Mouse (Mus musculus) mature B cell (primary cell): ENCODE results near the gene Rhobtb1.

Experiments used
- in situ Hi-C: fragments of 300-500 bp; cut with MboI; formaldehyde crosslinking; loops from 2 replicates; pipeline ENCODE4 v1.14.3; 2019

Gene Rhobtb1

DNA sequence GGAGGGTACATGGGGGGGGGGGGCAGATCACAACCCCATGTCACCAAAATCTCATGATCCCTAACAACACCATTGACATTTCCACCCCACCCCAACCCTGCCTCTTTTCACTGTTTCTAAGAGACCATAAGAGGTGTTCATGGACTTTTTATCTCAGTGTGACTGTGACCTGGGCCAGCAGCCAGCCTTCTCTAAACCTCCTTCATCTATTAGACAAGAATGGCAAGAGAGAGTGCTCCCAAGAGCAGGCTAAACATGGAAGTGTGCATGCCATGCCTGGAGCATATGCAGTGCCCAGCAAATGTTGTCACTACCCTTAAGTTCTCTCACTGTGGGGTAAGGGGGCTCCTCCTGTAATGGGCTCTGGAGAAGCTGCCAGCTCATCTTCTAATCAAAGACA, 123.5 kb downstream of the Rhobtb1 start:
- in situ Hi-C loops: no loop called here

DNA sequence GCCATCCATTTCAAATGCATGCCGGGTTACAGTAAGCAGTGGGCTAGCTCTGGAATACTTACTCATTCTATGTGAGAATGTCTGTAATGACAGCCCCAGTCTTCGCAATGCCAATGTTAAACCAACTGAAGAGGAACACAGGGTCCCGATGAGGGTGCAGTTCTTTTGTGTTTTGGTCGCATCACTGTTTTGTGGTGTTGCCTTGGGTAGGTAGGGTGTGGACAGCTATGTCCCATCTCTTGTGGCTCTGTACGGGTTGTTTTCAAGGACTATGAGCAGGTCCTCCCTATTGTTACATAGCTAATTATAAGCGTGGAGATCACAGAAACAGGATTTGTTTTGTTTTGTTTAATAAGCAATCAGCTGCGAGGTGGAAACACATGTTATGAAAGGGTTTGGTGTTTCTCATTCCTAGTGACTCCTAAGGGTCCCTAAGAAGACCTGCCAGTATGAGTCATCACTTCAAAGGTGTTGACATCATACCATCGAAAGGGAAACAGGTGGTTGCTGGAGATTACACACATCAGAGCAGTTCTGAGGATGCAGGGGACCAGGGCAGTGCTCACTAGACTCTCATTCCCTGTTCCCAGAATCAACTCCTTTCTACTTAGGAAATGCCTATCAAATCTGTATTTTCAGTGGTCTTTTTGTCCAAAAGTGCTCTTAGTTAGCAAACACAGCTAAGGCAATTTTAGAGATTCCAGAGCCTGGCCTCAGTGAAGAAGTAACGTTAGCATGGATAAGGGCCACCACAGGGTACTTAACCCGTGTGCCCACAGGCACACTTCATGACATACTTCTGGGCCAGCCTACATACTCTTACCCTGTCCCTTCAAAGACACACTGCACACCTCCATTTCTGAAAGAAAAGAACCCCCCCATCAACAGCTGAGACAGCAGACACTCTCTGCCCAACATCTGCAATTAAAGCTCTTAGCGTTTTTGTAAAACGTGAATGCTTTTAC, 124.9 kb downstream of the Rhobtb1 start:
- in situ Hi-C loops: no loop called here

DNA sequence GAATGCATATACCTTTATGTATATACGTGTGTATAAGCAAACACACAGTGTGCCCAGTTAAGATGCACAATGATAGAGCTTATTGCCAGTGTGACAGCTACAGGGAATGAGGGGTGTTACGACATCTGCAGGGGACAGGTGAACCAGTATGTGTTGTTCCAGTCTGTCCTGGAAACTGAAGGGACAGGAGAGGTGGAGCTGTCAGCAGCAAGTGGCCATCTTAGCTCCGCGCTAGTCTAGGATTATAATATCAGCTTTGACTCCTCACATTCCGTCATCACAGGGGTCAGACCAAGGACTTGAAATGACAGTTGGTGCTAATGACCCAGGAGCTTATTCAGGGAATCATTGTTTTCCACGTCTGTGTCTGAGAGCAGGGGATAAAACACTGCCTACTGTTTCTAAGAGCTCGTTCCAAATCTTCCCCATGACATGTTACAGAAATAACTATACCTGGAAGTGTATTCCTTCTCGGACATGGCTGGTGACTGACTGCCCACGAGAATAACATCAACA, 125.7 kb downstream of the Rhobtb1 start:
- in situ Hi-C loops: no loop called here

- in situ Hi-C loops: no loop called here
These were observed 127.8 kb downstream of the Rhobtb1 start for GRCm38 (mm10) chr10:69278764-69279606.

- in situ Hi-C loops: no loop called here
These were observed 128.4 kb downstream of the Rhobtb1 start for GRCm38 (mm10) chr10:69279607-69279978.

- in situ Hi-C loops: no loop called here
These were observed 135.7 kb downstream of the Rhobtb1 start for GRCm38 (mm10) chr10:69286939-69287338.

DNA sequence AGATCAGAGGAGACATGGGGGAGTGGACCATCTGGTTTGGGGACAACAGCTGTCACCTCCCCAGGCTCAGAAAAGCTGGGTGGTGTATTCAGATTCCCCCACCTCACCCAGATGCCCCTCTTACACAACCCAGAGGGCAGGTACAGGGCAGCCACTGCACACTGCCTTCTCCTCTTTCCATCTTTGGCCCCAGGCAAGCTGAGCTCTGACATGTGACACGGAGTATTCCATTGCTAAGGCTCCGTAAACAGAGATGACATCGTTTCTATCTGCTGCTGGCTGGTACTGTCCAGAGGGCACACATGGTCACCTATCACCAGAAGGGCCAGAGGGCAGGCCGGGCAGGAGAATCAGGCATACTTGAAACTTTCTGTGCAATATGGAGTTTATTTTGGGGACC, 136.9 kb downstream of the Rhobtb1 start:
- in situ Hi-C loops: no loop called here

DNA sequence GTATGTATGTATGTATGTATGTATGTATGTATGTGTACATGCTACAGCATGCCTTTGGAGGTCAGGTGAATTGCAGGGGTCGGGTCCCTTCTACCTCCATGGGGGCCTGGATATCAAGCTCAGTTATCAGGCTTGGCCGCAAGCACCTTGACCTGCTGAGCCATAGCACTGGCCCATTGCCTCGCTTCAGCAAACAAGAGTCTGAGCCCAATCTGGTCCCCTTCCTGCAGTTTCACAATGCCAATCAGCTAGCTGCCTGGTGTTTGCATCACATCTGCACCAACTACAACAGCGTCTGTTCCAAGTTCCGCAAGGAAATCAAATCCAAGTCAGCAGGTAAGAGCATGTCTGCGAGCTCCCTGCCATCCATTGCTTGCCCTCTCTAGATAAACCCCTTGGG, 137.5 kb downstream of the Rhobtb1 start:
- in situ Hi-C loops: no loop called here

GRCm38 (mm10) chr10:69290736-69291135, 139.5 kb downstream of the Rhobtb1 start:
- in situ Hi-C loops: no loop called here

- in situ Hi-C loops: no loop called here
These were observed 144.7 kb downstream of the Rhobtb1 start for GRCm38 (mm10) chr10:69295919-69296318.

DNA sequence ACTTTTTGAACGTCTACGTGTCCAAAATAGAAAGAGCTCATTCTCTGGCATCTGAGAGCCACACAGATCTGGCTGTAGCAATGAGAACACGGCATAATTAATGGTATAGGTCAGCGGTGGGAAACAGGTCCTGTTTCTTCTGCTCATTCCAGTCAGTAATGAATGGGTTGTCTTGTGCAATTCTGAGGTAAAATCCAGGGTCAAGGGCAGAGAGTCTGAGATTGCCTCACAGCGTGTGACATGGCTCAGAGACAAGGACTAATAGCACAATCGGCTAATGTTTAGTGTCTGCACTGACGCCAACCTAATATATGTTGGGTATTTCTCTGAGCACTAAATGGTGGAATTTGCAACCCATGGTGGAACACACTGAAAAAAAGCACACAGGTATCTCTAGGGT, 148.8 kb downstream of the Rhobtb1 start:
- in situ Hi-C loops: no loop called here

- in situ Hi-C loops: no loop called here
These were observed 151.4 kb downstream of the Rhobtb1 start for GRCm38 (mm10) chr10:69302667-69303066.

- in situ Hi-C loops: loop anchor here (5.0 kb wide), 1 partner anchor 118 kb away; no protein-coding TSS in a partner anchor
These were observed 153.6 kb downstream of the Rhobtb1 start for GRCm38 (mm10) chr10:69304819-69305218.

GRCm38 (mm10) chr10:69305600-69305999, 154.4 kb downstream of the Rhobtb1 start:
- in situ Hi-C loops: loop anchor here (5.0 kb wide), 1 partner anchor 118 kb away; no protein-coding TSS in a partner anchor

GRCm38 (mm10) chr10:69306205-69306604, 155.0 kb downstream of the Rhobtb1 start:
- in situ Hi-C loops: loop anchor here (5.0 kb wide), 1 partner anchor 119 kb away; no protein-coding TSS in a partner anchor

DNA sequence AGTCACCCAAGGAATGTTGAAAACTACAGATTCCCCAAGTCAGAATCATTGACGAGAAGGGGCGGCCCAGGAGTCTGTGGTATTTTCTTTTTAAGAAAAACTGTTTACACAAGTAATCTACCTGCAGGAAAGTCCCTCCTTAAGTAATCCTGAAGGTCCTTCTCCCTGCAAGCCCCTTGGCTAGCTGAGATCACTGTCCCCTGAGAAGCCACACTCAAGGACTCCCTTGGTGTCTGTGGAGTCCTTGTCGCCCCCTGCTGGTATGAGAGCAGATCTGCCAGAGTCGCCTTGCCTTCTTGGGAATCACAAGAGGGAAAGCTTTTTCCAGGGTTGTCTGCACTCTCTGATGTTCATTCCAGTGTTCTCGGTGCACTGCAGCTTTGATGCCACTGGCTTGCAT, 155.8 kb downstream of the Rhobtb1 start:
- in situ Hi-C loops: loop anchor here (5.0 kb wide), 1 partner anchor 120 kb away; no protein-coding TSS in a partner anchor

GRCm38 (mm10) chr10:69309109-69309508, 157.9 kb downstream of the Rhobtb1 start:
- in situ Hi-C loops: loop anchor here (5.0 kb wide), 1 partner anchor 122 kb away; no protein-coding TSS in a partner anchor

GRCm38 (mm10) chr10:69311867-69312266, 160.6 kb downstream of the Rhobtb1 start:
- in situ Hi-C loops: no loop called here

GRCm38 (mm10) chr10:69313944-69314343, 162.7 kb downstream of the Rhobtb1 start:
- in situ Hi-C loops: no loop called here

DNA sequence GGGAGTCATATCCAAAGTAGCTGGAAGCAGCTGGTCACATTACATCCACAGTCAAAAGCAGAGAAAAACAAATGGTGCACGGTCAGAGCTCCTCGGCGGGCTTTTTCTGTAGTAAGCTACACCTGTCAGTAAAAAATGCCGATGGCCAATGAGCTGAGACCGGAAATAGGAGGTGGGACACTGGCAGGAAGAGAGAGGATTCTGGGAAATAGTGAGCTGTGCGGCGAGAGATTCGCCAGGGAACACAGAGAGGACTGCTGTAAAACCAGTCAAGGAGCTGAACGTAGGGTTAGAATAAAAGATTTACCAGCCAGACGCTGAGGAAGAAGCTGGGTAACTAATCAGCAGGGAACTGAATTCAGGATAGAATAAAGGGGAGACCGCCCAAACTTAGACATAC, 167.3 kb downstream of the Rhobtb1 start:
- in situ Hi-C loops: no loop called here

DNA sequence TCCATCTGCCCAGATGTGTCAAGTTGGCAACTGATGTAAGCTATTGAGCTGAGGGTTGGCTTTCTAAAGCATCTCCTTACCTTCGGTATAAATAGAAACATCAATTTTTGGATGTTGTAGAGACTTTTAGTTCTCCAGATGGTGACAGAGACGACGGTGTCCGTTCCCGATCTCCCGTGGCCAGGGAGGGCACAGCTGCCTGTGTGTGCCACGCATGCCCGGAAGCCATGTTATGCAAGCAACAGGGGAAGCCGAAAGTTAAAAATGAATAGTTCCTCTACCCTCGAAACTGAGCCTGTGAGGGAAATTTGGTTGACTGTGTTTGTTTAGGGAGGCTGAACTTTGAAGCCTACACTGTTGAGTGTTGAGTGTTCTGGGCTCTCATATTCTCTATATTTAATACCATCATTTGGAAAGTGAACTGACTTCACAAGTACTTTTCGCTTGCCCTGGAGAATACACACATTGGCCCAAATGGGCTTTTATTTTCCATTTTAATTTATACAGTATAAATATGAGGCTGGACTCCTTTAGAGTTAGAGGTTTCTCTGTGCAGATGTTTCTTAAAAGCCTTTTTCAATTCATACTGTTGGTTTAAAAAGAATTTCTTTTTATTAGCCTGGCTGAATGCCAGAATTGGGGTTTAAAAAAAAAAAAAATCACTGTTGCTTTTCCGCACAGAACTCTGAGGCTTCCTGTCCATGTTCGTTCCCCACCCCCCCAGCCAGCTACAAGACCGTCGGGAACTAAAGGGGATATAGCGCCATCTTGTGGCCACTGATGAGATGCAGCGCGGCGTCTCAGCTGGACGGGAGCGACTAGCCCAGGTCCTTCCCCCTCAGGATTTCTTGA, 169.7 kb downstream of the Rhobtb1 start:
- in situ Hi-C loops: no loop called here
